Mouse (Mus musculus): ENCODE measurements around the gene Mpv17l. TPM values are rescaled to one million over a fixed set of nuclear protein-coding genes. Genes with fewer than 3 reads are reported as not detected.

Mpv17l gene
- polyA plus RNA-seq (2017; shearing (Covaris generic)): 0.15 TPM

DNA sequence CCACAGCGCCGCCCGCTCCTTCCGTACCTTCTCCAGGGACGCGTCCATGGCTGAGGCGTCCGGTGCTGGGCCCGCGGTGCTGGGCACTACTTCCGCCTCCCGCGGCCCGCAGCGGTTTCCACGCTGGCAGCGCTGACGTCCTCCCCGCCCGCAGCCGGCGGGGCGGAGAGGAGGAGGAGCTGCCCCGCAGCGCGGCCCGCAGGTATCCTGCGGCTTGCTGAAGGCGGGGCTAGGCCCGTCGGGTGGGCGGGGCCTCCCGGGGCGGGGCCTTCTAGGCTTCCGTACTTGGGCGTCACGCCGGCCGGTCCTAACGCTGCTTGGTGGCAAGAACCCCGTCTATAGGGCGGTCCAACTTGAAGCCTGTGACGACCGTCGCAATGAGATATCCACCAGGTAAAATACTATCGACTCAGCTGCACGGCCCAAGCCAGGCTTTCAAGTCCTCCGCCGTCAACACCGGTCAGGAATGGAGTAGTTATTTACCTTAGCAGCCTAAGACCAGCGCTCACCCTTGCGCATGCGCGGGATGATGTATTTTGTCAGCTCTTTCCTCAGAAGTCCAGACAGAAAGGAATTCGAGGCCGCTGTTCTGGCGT lies at the start of gene Mpv17l, which contains the start of gene Pdxdc1:
Gene Mpv17l, plus strand, starts transcription at position 274 of the 596 bp plus-strand sequence.
Gene Pdxdc1, minus strand, starts transcription at position 244 of the 596 bp plus-strand sequence.

GRCm38 (mm10) chr16:13986574-13987478 lies 83.9 kb downstream of the Mpv17l start, which contains the start of the genes 2900011O08Rik and Ifitm7:
Gene 2900011O08Rik, plus strand, starts transcription at chr16:13986604.
Gene Ifitm7, minus strand, starts transcription at chr16:13986888.

Other genes with a start within 250 kb of the Mpv17l start
- 57.6 TPM for gene Parn, start 235.0 kb upstream of the Mpv17l start, polyA plus RNA-seq (2017; shearing (Covaris generic))
- 66.4 TPM for gene Bfar, start 231.3 kb upstream of the Mpv17l start, polyA plus RNA-seq (2017; shearing (Covaris generic))
- gene 3110001I22Rik, start 231.2 kb upstream of the Mpv17l start, polyA plus RNA-seq (2017; shearing (Covaris generic)): 12.0 TPM
- gene Pla2g10, start 172.2 kb upstream of the Mpv17l start, polyA plus RNA-seq (2017; shearing (Covaris generic)): not detected
- 43.4 TPM for gene Rrn3, start 122.5 kb upstream of the Mpv17l start, polyA plus RNA-seq (2017; shearing (Covaris generic))
- 191 TPM for gene Ntan1, start 84.3 kb upstream of the Mpv17l start, polyA plus RNA-seq (2017; shearing (Covaris generic))
- gene Pdxdc1, start within 50 bp of the Mpv17l start, polyA plus RNA-seq (2017; shearing (Covaris generic)): 43.4 TPM
- not detected for gene 2900011O08Rik, start 83.4 kb downstream of the Mpv17l start, polyA plus RNA-seq (2017; shearing (Covaris generic))
- not detected for gene Ifitm7, start 83.7 kb downstream of the Mpv17l start, polyA plus RNA-seq (2017; shearing (Covaris generic))